Mouse (Mus musculus): Measurements from ENCODE around the gene Uba5. TPM values are rescaled to one million over a fixed set of nuclear protein-coding genes. Genes with fewer than 3 reads are reported as not detected.

Gene Uba5
- polyA plus RNA-seq, 1 experiment from 2014 or later, result 67.5 TPM

GRCm38 (mm10) chr9:104027186-104027585 lies 35.7 kb downstream of the Uba5 start:
- Histone ChIP-seq H3K27ac (replicated peaks; ENCODE audit: low read depth, low read length) (no peak overlapping the region), H3K27me3 (replicated peaks; ENCODE audit: control insufficient read depth, insufficient read depth, low read length) (no peaks in the 10 kb centered on the region), H3K4me2 (ENCODE audit: low read depth, low read length) (no peak overlapping the region), H3K4me3 (ENCODE audit: low read depth, low read length) (no peak overlapping the region), H3K9ac (ENCODE audit: low read depth, low read length) (no peak overlapping the region), H3K4me1 (ENCODE audit: control insufficient read depth, insufficient read depth, low read length) (no peaks in the 10 kb centered on the region), H3K36me3 (ENCODE audit: control insufficient read depth, insufficient read depth, low read length) (peaks cover 84% of the 10 kb centered on the region), H3K9me3 (ENCODE audit: control insufficient read depth, low read length) (0 out of 2 replicates have a peak, but pooled peaks cover 7% of the 10 kb centered on the region)
- ATAC-seq (ENCODE audit: low read depth), result no peak
- DNase-seq (ENCODE audit: low spot score), result no peak
- 94% methylated on average over 8 of the region's 8 CpGs for WGBS

- Histone ChIP-seq H3K36me3 (ENCODE audit: control insufficient read depth, insufficient read depth, low read length) (peaks cover 93% of the 10 kb centered on the region), H3K9ac (ENCODE audit: low read depth, low read length) (no peak overlapping the region), H3K9me3 (ENCODE audit: control insufficient read depth, low read length) (no peaks in the 10 kb centered on the region), H3K27me3 (replicated peaks; ENCODE audit: control insufficient read depth, insufficient read depth, low read length) (no peaks in the 10 kb centered on the region), H3K27ac (replicated peaks; ENCODE audit: low read depth, low read length) (no peak overlapping the region), H3K4me1 (ENCODE audit: control insufficient read depth, insufficient read depth, low read length) (no peaks in the 10 kb centered on the region), H3K4me2 (ENCODE audit: low read depth, low read length) (no peak overlapping the region), H3K4me3 (ENCODE audit: low read depth, low read length) (no peak overlapping the region)
- DNase-seq (ENCODE audit: low spot score) (no peak), ATAC-seq (ENCODE audit: low read depth) (no peak)
- 88% methylated on average over 10 of the region's 10 CpGs for whole genome bisulfite sequencing
Measured at GRCm38 (mm10) chr9:104021026-104021425, 41.9 kb downstream of the Uba5 start.

- H3K36me3 ChIP-seq (ENCODE audit: control insufficient read depth, insufficient read depth, low read length), result peaks cover 74% of the 10 kb centered on the region
- no peak for ATAC-seq (ENCODE audit: low read depth)
- no peaks in the 10 kb centered on the region for H3K4me1 ChIP-seq (ENCODE audit: control insufficient read depth, insufficient read depth, low read length)
- no peaks in the 10 kb centered on the region for H3K9me3 ChIP-seq (ENCODE audit: control insufficient read depth, low read length)
- no peaks in the 10 kb centered on the region for H3K27me3 ChIP-seq (replicated peaks; ENCODE audit: control insufficient read depth, insufficient read depth, low read length)
- H3K27ac ChIP-seq (replicated peaks; ENCODE audit: low read depth, low read length), result no peak overlapping the region
- no peak overlapping the region for H3K9ac ChIP-seq (ENCODE audit: low read depth, low read length)
- 86% methylated on average over 1 of the region's 1 CpGs for WGBS
- H3K4me3 ChIP-seq (ENCODE audit: low read depth, low read length), result no peak overlapping the region
- no peak for DNase-seq (ENCODE audit: low spot score)
- no peak overlapping the region for H3K4me2 ChIP-seq (ENCODE audit: low read depth, low read length)
Measured at GRCm38 (mm10) chr9:104014526-104014925, 48.4 kb downstream of the Uba5 start.

GRCm38 (mm10) chr9:104002913-104003330 lies 60.0 kb downstream of the Uba5 start:
- H3K36me3 ChIP-seq (ENCODE audit: control insufficient read depth, insufficient read depth, low read length), result 0 out of 2 replicates have a peak, but pooled peaks cover 13% of the 10 kb centered on the region
- peak overlapping the region; percentile 90 for H3K27ac ChIP-seq (replicated peaks; ENCODE audit: low read depth, low read length)
- no peaks in the 10 kb centered on the region for H3K27me3 ChIP-seq (replicated peaks; ENCODE audit: control insufficient read depth, insufficient read depth, low read length)
- peak overlapping the region; percentile 79 for H3K9ac ChIP-seq (ENCODE audit: low read depth, low read length)
- peak overlapping the region; percentile 67 for H3K4me2 ChIP-seq (ENCODE audit: low read depth, low read length)
- H3K9me3 ChIP-seq (ENCODE audit: control insufficient read depth, low read length), result no peaks in the 10 kb centered on the region
- peak overlapping the region; percentile 81 for H3K4me3 ChIP-seq (ENCODE audit: low read depth, low read length)
- DNase-seq (ENCODE audit: low spot score), result peak; percentile 92
- peak; percentile 56 for ATAC-seq (ENCODE audit: low read depth)
- under 1% methylated on average over 33 of the region's 37 CpGs for whole genome bisulfite sequencing
- H3K4me1 ChIP-seq (ENCODE audit: control insufficient read depth, insufficient read depth, low read length), result peaks cover 12% of the 10 kb centered on the region; the same call in 1 of the 2 replicates

- peak within 1 kb of the TSS; percentile 79 for H3K9ac ChIP-seq (ENCODE audit: low read depth, low read length)
- ATAC-seq (ENCODE audit: low read depth), result peak; percentile 97
- peak within 1 kb of the TSS; percentile 90 for H3K27ac ChIP-seq (replicated peaks; ENCODE audit: low read depth, low read length)
- H3K9me3 ChIP-seq (ENCODE audit: control insufficient read depth, low read length), result no peaks in the 10 kb centered on the region
- H3K4me2 ChIP-seq (ENCODE audit: low read depth, low read length), result peak within 1 kb of the TSS; percentile 67
- 0 out of 2 replicates have a peak, but pooled peaks cover 13% of the 10 kb centered on the region for H3K36me3 ChIP-seq (ENCODE audit: control insufficient read depth, insufficient read depth, low read length)
- peak; percentile 100 for DNase-seq (ENCODE audit: low spot score)
- H3K27me3 ChIP-seq (replicated peaks; ENCODE audit: control insufficient read depth, insufficient read depth, low read length), result no peaks in the 10 kb centered on the region
- WGBS, result 1% methylated on average over 54 of the region's 55 CpGs
- peak within 1 kb of the TSS; percentile 81 for H3K4me3 ChIP-seq (ENCODE audit: low read depth, low read length)
- peaks cover 12% of the 10 kb centered on the region; the same call in 1 of the 2 replicates for H3K4me1 ChIP-seq (ENCODE audit: control insufficient read depth, insufficient read depth, low read length)
Measured at GRCm38 (mm10) chr9:104001921-104002859, 60.7 kb downstream of the Uba5 start, which contains the start of gene Nphp3. Nphp3 (plus strand) TSS chr9:104002544.

- H3K4me1 ChIP-seq (ENCODE audit: control insufficient read depth, insufficient read depth, low read length), result peaks cover 12% of the 10 kb centered on the region; the same call in 1 of the 2 replicates
- H3K4me2 ChIP-seq (ENCODE audit: low read depth, low read length), result no peak overlapping the region
- ATAC-seq (ENCODE audit: low read depth) (no peak), DNase-seq (ENCODE audit: low spot score) (no peak)
- H3K4me3 ChIP-seq (ENCODE audit: low read depth, low read length), result no peak overlapping the region
- WGBS, result 41% methylated on average over 3 of the region's 3 CpGs
- H3K27ac ChIP-seq (replicated peaks; ENCODE audit: low read depth, low read length), result no peak overlapping the region
- H3K9ac ChIP-seq (ENCODE audit: low read depth, low read length), result no peak overlapping the region
- no peaks in the 10 kb centered on the region for H3K9me3 ChIP-seq (ENCODE audit: control insufficient read depth, low read length)
- 0 out of 2 replicates have a peak, but pooled peaks cover 3% of the 10 kb centered on the region for H3K36me3 ChIP-seq (ENCODE audit: control insufficient read depth, insufficient read depth, low read length)
- no peaks in the 10 kb centered on the region for H3K27me3 ChIP-seq (replicated peaks; ENCODE audit: control insufficient read depth, insufficient read depth, low read length)
Measured at GRCm38 (mm10) chr9:104000601-104001000, 62.3 kb downstream of the Uba5 start.

Other genes starting within 250 kb of the Uba5 start
- gene Nphp3, start 60.6 kb downstream of the Uba5 start, polyA plus RNA-seq (2014; fragmentation: Nextera tagmentation; extraction: Ambion mirVana), result 5.1 TPM in 2 replicates
- gene Gm28305, start 22.5 kb downstream of the Uba5 start, polyA plus RNA-seq (2014; fragmentation: Nextera tagmentation; extraction: Ambion mirVana), result not detected in 2 replicates
- gene Acad11, start 243 bp upstream of the Uba5 start, polyA plus RNA-seq (2014; fragmentation: Nextera tagmentation; extraction: Ambion mirVana), result 11.2 and 11.9 TPM in 2 replicates
- gene Ackr4, start 63.8 kb upstream of the Uba5 start, polyA plus RNA-seq (2014; fragmentation: Nextera tagmentation; extraction: Ambion mirVana), result 3.2 and 4.4 TPM in 2 replicates
- 29.0 and 31.4 TPM in 2 replicates for gene Dnajc13, start 199.8 kb upstream of the Uba5 start, polyA plus RNA-seq (2014; fragmentation: Nextera tagmentation; extraction: Ambion mirVana)

All from embryonic facial prominence, embryonic 14.5 days (tissue).